In the genomic region with DNA sequence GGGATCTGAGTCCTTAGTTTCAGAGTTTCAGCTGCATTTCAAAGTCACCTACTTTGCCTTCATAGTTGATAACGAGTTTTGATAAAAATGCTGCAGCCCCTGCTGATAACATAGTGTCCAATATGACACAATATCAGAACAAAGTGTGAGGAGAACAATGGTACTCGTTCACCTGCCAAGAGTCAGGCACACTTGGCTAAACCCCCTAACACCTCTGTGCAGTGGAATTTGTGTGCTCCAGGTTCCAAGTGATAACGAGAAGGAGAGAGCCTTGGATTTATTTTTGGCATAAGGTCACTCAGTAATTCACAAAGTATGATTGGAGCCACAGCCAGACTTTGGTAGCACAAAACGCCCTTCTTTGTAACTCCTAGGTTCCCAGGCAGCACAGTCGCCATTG, we compare ENCODE assay signal across 20 mouse cellular contexts.
DNase-seq lines count a peak whose midpoint lies in the region; ATAC-seq and TF ChIP-seq lines count a peak whose summit lies in the region.
"Had no signal": no experiment of that assay in that cellular context is flagged by ENCODE, and none has a peak within 500 bp of the region (broad histone marks: within the 10 kb centered on the region; RNA-seq: fewer than 3 reads in every experiment).

No protein-coding gene starts in this region.

- 0 out of 2 replicates have a peak, but pooled peaks have one; percentile 33 for TF ChIP-seq EP300 in heart, adult 2 months (IDR thresholded peaks at IDR 0.05; ENCODE audit: insufficient read depth, low read depth, low read length)

- intact Hi-C loops in heart, adult 2 months (cut with DNase I), result loop anchor here (2.0 to 10.0 kb wide), 2 partner anchors 188 to 890 kb away; no protein-coding TSS in a partner anchor
- intact Hi-C loops in heart, postnatal 10 days (cut with DNase I), result loop anchor here (10.0 kb wide), 1 partner anchor 258 kb away; no protein-coding TSS in a partner anchor

- no peaks in the 10 kb centered on the region for H3K27me3 ChIP-seq in heart, adult 2 months (ENCODE audit: control insufficient read depth, insufficient read depth, low read length)
- no peaks in the 10 kb centered on the region for H3K27me3 ChIP-seq in heart, embryonic 14.5 days (ENCODE audit: control insufficient read depth, insufficient read depth, low read length)
- no peaks in the 10 kb centered on the region for H3K27me3 ChIP-seq in intestine, embryonic 16.5 days (replicated peaks; ENCODE audit: control insufficient read depth, insufficient read depth, low read length)
- H3K27me3 ChIP-seq in hindbrain, embryonic 13.5 days, result no peaks in the 10 kb centered on the region
- H3K27me3 ChIP-seq: CH12.LX; embryonic facial prominence, embryonic 12.5 days; forebrain, embryonic 15.5 days; Patski had no signal

- peak; percentile 59 for ATAC-seq in heart, embryonic 14.5 days (ENCODE audit: insufficient number of reproducible peaks, insufficient read depth, low FRiP score, low read depth)
- ATAC-seq in intestine, embryonic 16.5 days, result no peak
- no peak for ATAC-seq in hindbrain, embryonic 13.5 days (ENCODE audit: low FRiP score)
- ATAC-seq: forebrain, embryonic 15.5 days; hindbrain, embryonic 16.5 days; inflammation-experienced regulatory T-cells, adult 6 months; Patski had no signal

- peak overlapping the region; percentile 47 for H3K27ac ChIP-seq in heart, adult 2 months
- H3K27ac ChIP-seq in heart, embryonic 14.5 days (replicated peaks in 1 of 2; ENCODE audit: control insufficient read depth in 1 of 2, insufficient read depth in 1 of 2, low read depth in 2 of 2, low read length in 2 of 2), result peak overlapping the region; percentile 65 to 77
- no peak overlapping the region for H3K27ac ChIP-seq in intestine, embryonic 16.5 days (ENCODE audit: low read length)
- no peak overlapping the region for H3K27ac ChIP-seq in hindbrain, embryonic 13.5 days
- H3K27ac ChIP-seq: embryonic facial prominence, embryonic 12.5 days; forebrain, embryonic 15.5 days had no signal

- DNase-seq in heart, adult 2 months, result peak; percentile 19 to 63
- DNase-seq in heart, adult 9 months (ENCODE audit: low spot score in 2 of 2), result peak; percentile 41 to 61
- DNase-seq in heart, postnatal 10 days, result peak; percentile 57 to 72
- no peak for DNase-seq in layer of hippocampus, adult 11-12 months (ENCODE audit: low spot score)
- no peak for DNase-seq in cerebellum, postnatal 4 days (ENCODE audit: low spot score in 2 of 2)
- DNase-seq: adrenal gland, adult 8-10 months; adrenal gland, postnatal 36 days; cerebellum, adult 2 months; cerebellum, postnatal 14 days; gastrocnemius, postnatal 10 days; kidney, adult 11 months had no signal

- no peaks in the 10 kb centered on the region for H3K4me1 ChIP-seq in heart, adult 2 months (ENCODE audit: control insufficient read depth, insufficient read depth, low read length)
- peaks cover 5 to 17% of the 10 kb centered on the region in 2 experiments; a peak in 3 of 4 replicates for H3K4me1 ChIP-seq in heart, embryonic 14.5 days (ENCODE audit: control insufficient read depth in 2 of 2, insufficient read depth in 2 of 2, low read length in 2 of 2)
- no peaks in the 10 kb centered on the region for H3K4me1 ChIP-seq in intestine, embryonic 16.5 days (ENCODE audit: control insufficient read depth, insufficient read depth, low read length)
- no peaks in the 10 kb centered on the region for H3K4me1 ChIP-seq in hindbrain, embryonic 13.5 days (replicated peaks)
- H3K4me1 ChIP-seq: embryonic facial prominence, embryonic 12.5 days; forebrain, embryonic 15.5 days had no signal

- no peak overlapping the region; the same call in 1 of the 2 replicates for H3K4me3 ChIP-seq in heart, adult 2 months
- H3K4me3 ChIP-seq in heart, embryonic 14.5 days (ENCODE audit: control insufficient read depth in 1 of 2, insufficient read depth in 1 of 2, low read depth in 1 of 2, low read length in 2 of 2), result no peak overlapping the region
- H3K4me3 ChIP-seq in intestine, embryonic 16.5 days (ENCODE audit: low read length), result no peak overlapping the region
- no peak overlapping the region for H3K4me3 ChIP-seq in hindbrain, embryonic 13.5 days
- H3K4me3 ChIP-seq: embryonic facial prominence, embryonic 12.5 days; forebrain, embryonic 15.5 days had no signal

- H3K4me2 ChIP-seq in heart, embryonic 14.5 days (ENCODE audit: low read length), result peak overlapping the region; percentile 39; the same call in 1 of the 2 replicates
- H3K4me2 ChIP-seq in intestine, embryonic 16.5 days (ENCODE audit: low read depth, low read length), result no peak overlapping the region
- H3K4me2 ChIP-seq in hindbrain, embryonic 13.5 days, result no peak overlapping the region
- H3K4me2 ChIP-seq: embryonic facial prominence, embryonic 12.5 days; forebrain, embryonic 15.5 days had no signal

- TF ChIP-seq CTCF in heart, adult 2 months (IDR thresholded peaks at IDR 0.05), result no peak

- H3K9ac ChIP-seq in heart, adult 2 months (ENCODE audit: low read depth, low read length), result no peak overlapping the region
- H3K9ac ChIP-seq in heart, embryonic 14.5 days (ENCODE audit: low read length), result no peak overlapping the region; the same call in 1 of the 2 replicates
- no peak overlapping the region for H3K9ac ChIP-seq in intestine, embryonic 16.5 days (ENCODE audit: low read depth, low read length)
- no peak overlapping the region for H3K9ac ChIP-seq in hindbrain, embryonic 13.5 days
- H3K9ac ChIP-seq: embryonic facial prominence, embryonic 12.5 days; forebrain, embryonic 15.5 days had no signal

- H3K79me2 ChIP-seq in heart, adult 2 months (replicated peaks; ENCODE audit: control insufficient read depth, insufficient read depth, low read length), result no peaks in the 10 kb centered on the region

- 17% methylated on average over 5 of the region's 5 CpGs for WGBS in heart, adult 2 months
- 21% methylated on average over 5 of the region's 5 CpGs for WGBS in heart, embryonic 14.5 days
- WGBS in intestine, embryonic 16.5 days, result 71% methylated on average over 5 of the region's 5 CpGs
- WGBS in hindbrain, embryonic 13.5 days, result 79% methylated on average over 5 of the region's 5 CpGs

- no peak for TF ChIP-seq POLR2A in heart, adult 2 months (IDR thresholded peaks at IDR 0.05; ENCODE audit: insufficient read depth, low read depth, low read length)

- no peaks in the 10 kb centered on the region for H3K9me3 ChIP-seq in heart, embryonic 14.5 days (ENCODE audit: control insufficient read depth, low read length)
- no peaks in the 10 kb centered on the region for H3K9me3 ChIP-seq in intestine, embryonic 16.5 days (ENCODE audit: control insufficient read depth, low read length)
- H3K9me3 ChIP-seq in hindbrain, embryonic 13.5 days, result no peaks in the 10 kb centered on the region
- H3K9me3 ChIP-seq: embryonic facial prominence, embryonic 12.5 days; forebrain, embryonic 15.5 days had no signal

- no peaks in the 10 kb centered on the region; the same call in none of the 2 replicates for H3K36me3 ChIP-seq in heart, adult 2 months (ENCODE audit: control insufficient read depth, insufficient read depth, low read length)
- H3K36me3 ChIP-seq in heart, embryonic 14.5 days (ENCODE audit: control insufficient read depth, insufficient read depth, low read length), result no peaks in the 10 kb centered on the region
- H3K36me3 ChIP-seq in intestine, embryonic 16.5 days (ENCODE audit: control insufficient read depth, insufficient read depth, low read length), result no peaks in the 10 kb centered on the region
- H3K36me3 ChIP-seq in hindbrain, embryonic 13.5 days, result no peaks in the 10 kb centered on the region
- H3K36me3 ChIP-seq: embryonic facial prominence, embryonic 12.5 days; forebrain, embryonic 15.5 days had no signal

Comparison
In these comparisons a context has a peak if more than half of its experiments do, and no peak if none do; other contexts are left out.
1. DNase-seq: peak in heart, adult 2 months (2 of 2), heart, adult 9 months (2 of 2) and heart, postnatal 10 days (2 of 2); none in layer of hippocampus, adult 11-12 months (single experiment) and cerebellum, postnatal 4 days (0 of 2).
2. H3K27ac ChIP-seq: peak in heart, adult 2 months (single experiment) and heart, embryonic 14.5 days (2 of 2); none in intestine, embryonic 16.5 days (single experiment) and hindbrain, embryonic 13.5 days (single experiment).